Mouse (Mus musculus): ENCODE measurements around the gene Pitpnc1. TPM values are rescaled to one million over a fixed set of nuclear protein-coding genes. Genes with fewer than 3 reads are reported as not detected.

Pitpnc1 gene
- total RNA-seq, 2 experiments from 2014 or later, result 78.8 to 79.4 TPM

GRCm38 (mm10) chr11:107445683-107446082 lies 24.8 kb downstream of the Pitpnc1 start:
- intact Hi-C loops (cut with DNase I), result no loop called here
- peak; percentile 95 for DNase-seq

DNA sequence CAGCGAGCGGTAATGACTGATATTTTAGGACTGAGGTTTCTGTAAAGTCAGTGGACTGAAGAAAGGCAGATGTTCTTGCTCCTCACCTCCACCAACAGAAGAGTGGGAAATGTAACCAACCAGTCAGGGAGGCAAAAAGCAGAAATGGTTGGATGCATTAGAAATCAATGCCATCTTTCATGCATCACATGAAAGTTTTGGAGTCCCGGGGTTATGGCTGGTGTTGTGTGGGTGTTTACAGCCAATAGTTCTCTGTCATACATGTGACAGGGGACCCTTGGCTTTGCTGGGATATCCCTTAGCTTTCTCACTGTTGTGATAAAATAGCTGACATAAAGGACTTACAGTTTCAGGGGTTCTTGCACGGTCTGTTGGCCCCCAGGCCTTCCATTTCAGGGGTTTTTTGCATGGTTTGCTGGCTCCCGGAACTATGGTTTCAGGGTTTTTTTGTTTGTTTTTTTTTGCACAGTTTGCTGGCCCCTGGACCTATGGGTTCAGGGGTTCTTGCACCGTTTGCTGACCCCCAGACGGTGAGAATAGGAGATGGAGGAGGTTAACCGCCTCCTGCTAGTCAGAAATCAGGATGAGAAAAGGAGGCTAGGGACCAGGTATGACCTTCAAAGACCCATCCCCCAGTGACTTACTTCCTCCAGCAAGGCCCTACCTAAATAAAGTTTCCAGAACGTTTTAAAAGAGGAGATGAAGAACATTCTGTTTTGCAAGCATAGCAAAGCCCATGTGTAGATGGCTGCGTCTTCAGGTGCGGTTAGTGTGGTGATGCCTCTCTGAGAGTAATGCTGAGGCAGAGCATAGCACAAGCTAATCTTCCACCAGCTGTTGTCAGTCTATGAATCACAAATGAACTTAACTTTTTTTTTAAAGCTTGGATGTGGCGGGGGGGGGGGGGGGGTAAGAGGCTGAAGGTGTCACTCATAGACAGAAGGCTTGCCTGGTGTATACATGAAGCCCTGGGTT lies 27.1 kb downstream of the Pitpnc1 start:
- DNase-seq, result no peak
- intact Hi-C loops (cut with DNase I), result no loop called here

GRCm38 (mm10) chr11:107441050-107441449 lies 29.4 kb downstream of the Pitpnc1 start:
- intact Hi-C loops (cut with DNase I), result no loop called here

GRCm38 (mm10) chr11:107438140-107438539 lies 32.4 kb downstream of the Pitpnc1 start:
- no peak for DNase-seq
- intact Hi-C loops (cut with DNase I), result no loop called here

More at GRCm38 (mm10) chr11:107441050-107441449, 29.4 kb downstream of the Pitpnc1 start:
- no peak for DNase-seq

- intact Hi-C loops (cut with DNase I), result no loop called here
- no peak for DNase-seq
Measured at GRCm38 (mm10) chr11:107437723-107438122, 32.8 kb downstream of the Pitpnc1 start.

- intact Hi-C loops (cut with DNase I), result no loop called here
- DNase-seq, result no peak
Measured at GRCm38 (mm10) chr11:107435776-107436449, 34.6 kb downstream of the Pitpnc1 start.

DNA sequence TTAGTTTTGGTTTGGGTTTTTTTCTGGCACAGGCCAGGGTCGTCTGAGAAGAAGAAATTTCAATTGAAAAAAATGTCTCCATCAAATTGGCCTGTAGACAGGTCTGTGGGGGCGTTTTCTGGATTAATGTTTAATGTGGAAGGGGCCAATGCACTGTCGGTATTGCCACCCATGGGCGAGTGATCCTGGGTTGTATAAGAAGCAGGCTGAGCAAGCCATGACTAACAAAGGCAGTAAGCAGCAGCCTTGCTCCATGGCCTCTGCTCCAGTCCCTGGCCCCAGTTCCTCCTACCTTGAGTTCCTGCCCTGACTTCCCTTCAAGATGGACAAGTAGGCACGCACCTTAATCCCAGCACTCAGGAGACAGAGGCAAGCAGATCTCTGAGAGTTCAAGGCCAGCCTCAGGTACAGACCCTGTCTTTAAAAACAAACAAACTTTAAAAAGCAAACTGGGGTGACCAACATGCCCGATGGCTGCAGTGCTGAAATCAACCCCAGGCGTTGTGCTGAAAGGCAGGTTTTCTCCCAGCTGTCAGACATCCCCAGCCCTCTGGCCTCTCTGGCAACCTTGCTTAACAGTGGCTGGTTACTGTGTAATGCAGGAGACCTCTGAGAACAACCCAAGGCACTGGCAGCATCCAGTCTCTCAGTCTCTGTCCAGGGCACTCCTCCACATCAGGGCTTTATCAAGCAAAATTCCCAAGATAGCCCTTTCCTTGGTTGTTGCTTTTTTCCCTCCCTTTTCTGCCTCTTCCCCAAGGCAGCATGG lies 39.1 kb downstream of the Pitpnc1 start:
- intact Hi-C loops (cut with DNase I), result no loop called here
- no peak for DNase-seq

- DNase-seq, result no peak
- intact Hi-C loops (cut with DNase I), result no loop called here
Measured at GRCm38 (mm10) chr11:107428011-107428410, 42.5 kb downstream of the Pitpnc1 start.

GRCm38 (mm10) chr11:107424176-107424575 lies 46.3 kb downstream of the Pitpnc1 start:
- no peak for DNase-seq
- intact Hi-C loops (cut with DNase I), result no loop called here

GRCm38 (mm10) chr11:107422356-107422754 lies 48.1 kb downstream of the Pitpnc1 start:
- DNase-seq, result no peak
- intact Hi-C loops (cut with DNase I), result no loop called here

- intact Hi-C loops (cut with DNase I), result no loop called here
- no peak for DNase-seq
Measured at GRCm38 (mm10) chr11:107421751-107422355, 48.6 kb downstream of the Pitpnc1 start.

DNA sequence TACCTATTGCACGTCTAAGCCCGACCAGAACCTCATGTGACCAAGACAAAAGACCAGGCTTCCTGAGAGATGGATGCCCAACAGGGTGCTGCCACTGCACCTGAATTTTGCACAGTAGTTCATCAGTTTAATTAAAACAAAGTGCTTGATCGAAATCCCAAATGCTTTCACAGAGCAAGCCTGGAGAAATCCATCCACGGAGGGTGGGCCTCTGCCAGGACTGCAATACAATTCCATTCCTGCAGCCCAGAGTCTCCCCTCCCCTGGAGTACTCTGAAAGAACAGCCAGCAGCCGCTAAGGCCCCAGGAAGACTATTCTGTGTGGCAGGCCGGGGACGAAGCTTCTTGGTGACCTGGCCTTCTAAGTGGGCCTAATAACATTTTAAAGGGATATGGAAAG lies 50.6 kb downstream of the Pitpnc1 start:
- intact Hi-C loops (cut with DNase I), result loop anchor here (10.0 kb wide), 1 partner anchor 45 kb away; no protein-coding TSS in a partner anchor
- DNase-seq, result peak; percentile 16

DNA sequence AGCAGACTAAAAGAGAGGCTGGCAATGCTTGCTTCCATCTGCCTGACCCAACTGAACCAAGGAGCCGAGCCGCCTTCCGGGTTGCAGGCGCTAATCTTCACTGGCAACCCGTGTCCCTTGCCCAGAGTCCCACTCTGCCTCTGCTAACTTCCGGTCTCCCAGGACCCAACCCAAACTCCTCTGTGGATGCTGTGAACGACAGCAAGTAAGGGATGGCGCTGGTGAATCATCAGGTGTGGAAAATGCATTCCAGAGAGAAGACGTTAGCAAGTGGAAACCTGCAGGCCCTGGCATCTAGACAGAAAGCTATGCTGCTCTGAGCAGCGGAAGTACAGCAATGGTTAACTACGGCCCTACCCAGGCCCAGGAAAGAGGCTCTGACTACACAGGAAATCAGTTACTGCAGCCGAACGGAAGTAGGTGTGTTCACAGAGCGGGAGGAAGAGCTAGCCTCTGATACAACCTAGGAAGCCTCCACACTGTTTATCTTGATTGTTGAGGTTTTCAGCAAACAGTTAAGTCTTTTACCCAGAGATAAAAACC lies 53.4 kb downstream of the Pitpnc1 start:
- DNase-seq, result no peak
- intact Hi-C loops (cut with DNase I), result loop anchor here (10.0 kb wide), 1 partner anchor 48 kb away; no protein-coding TSS in a partner anchor

DNA sequence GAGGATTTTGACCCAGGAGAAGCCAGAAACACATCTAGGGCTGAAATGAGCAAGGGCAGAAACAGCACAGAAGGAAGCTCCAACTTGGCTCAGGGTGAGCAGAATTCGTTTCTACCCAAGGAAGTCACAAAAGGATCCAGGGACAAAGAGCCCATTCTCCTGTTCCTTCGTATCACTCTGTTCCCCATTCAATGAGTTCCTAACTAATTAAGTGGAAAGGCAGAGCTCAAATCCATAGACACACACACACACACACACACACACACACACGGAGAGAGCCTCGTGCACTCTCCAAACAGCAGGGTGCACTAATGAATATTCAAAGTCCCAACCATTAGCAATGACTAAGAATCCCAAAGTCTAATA lies 54.0 kb downstream of the Pitpnc1 start:
- DNase-seq, result no peak
- intact Hi-C loops (cut with DNase I), result loop anchor here (10.0 kb wide), 1 partner anchor 48 kb away; no protein-coding TSS in a partner anchor

- DNase-seq, result no peak
- intact Hi-C loops (cut with DNase I), result loop anchor here (10.0 kb wide), 1 partner anchor 49 kb away; no protein-coding TSS in a partner anchor
Measured at GRCm38 (mm10) chr11:107415901-107416560, 54.5 kb downstream of the Pitpnc1 start.

DNA sequence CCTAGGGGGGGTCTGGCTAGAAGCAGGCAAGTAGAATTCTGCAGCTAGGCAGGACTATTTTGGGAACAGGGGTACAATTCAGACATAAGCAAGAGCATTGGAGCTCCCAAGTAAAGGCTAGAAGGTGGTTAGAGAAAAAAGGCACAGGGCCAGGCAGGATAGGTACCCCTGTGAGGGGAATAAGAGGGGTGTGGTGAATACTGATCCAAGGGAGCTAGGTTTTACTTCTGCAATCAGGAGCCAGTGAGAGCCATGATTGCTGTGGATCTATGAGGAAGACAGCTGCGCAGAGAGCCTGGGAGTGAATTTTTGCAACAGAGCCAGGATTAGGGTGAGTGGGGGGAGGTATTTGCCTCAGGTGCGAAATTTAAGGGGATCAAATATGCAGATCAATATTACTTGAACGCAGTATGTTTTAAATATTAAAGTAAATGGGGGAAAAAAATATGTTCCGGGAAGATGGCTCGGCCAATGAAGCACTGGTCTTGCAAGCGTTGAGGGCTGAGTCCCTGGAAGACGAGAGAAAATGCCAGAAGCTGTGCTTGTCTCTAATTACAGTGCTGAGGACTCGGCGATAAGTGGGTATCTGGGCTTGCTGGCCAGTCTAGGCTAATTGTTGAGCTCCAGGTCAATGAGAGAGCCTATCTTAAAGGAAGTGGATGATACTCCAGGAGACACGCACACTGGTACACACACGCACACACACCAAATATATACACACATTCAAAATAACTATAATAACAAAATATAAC lies 55.3 kb downstream of the Pitpnc1 start:
- intact Hi-C loops (cut with DNase I), result loop anchor here (10.0 kb wide), 1 partner anchor 50 kb away; no protein-coding TSS in a partner anchor
- no peak for DNase-seq

- DNase-seq, result peak; percentile 50
- intact Hi-C loops (cut with DNase I), result loop anchor here (10.0 kb wide), 1 partner anchor 52 kb away; no protein-coding TSS in a partner anchor
Measured at GRCm38 (mm10) chr11:107413251-107413655, 57.2 kb downstream of the Pitpnc1 start.

DNA sequence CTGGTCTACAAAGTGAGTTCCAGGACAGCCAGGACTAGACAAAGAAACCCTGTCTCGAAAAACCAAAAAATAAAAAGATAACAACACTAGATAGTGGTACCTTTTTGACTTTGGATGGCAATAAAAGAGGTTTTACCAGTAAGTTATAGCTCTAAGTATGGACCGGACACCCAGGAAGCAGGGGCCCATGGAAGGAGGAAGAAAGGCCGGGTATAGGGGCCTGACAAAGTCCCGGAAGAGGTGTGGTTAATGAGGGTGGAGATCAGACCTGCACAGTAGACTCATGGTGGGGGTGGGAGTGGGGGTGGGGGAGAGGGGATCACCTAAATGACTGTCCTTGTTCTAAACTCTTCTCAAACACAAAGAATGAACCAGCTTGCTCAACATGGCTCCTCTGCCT lies 58.4 kb downstream of the Pitpnc1 start:
- intact Hi-C loops (cut with DNase I), result loop anchor here (10.0 kb wide), 1 partner anchor 53 kb away; no protein-coding TSS in a partner anchor
- DNase-seq, result no peak
